Mouse (Mus musculus) neural tube, embryonic 15.5 days (tissue): ENCODE measurements around the gene Nos3. TPM values are rescaled to one million over a fixed set of nuclear protein-coding genes. Genes with fewer than 3 reads are reported as not detected.

Source experiments
- ATAC-seq: fragments of 200-750 bp; cut with Nextera tagmentation; 2 replicates; pipeline ENCODE4 v1.8.0; 2017; ENCODE audit warnings: mild to moderate bottlenecking, moderate TSS enrichment, moderate library complexity; ENCODE audit not compliant: low FRiP score
- H3K27ac ChIP-seq: fragments of 300-500 bp; sonication (generic); replicated peaks from 2 replicates; pipeline ENCODE4 v1.5.1; 2015; ENCODE audit warnings: mild to moderate bottlenecking, inconsistent platforms
- H3K27me3 ChIP-seq: fragments of 300-500 bp; sonication (generic); replicated peaks from 2 replicates; pipeline ENCODE4 v1.6.1; 2015; ENCODE audit warnings: inconsistent platforms
- H3K36me3 ChIP-seq: fragments of 300-500 bp; sonication (generic); 2 replicates; pipeline ENCODE4 v1.6.1; 2015; ENCODE audit warnings: inconsistent platforms
- H3K4me1 ChIP-seq: fragments of 300-500 bp; sonication (generic); 2 replicates; pipeline ENCODE4 v1.6.1; 2015; ENCODE audit warnings: inconsistent platforms
- H3K4me2 ChIP-seq: fragments of 300-500 bp; sonication (generic); 2 replicates; pipeline ENCODE4 v1.6.1; 2015; ENCODE audit warnings: inconsistent platforms, mild to moderate bottlenecking, moderate library complexity
- H3K4me3 ChIP-seq: fragments of 300-500 bp; sonication (generic); replicated peaks from 2 replicates; pipeline ENCODE4 v1.5.1; 2015; ENCODE audit warnings: mild to moderate bottlenecking, inconsistent platforms
- H3K9ac ChIP-seq: fragments of 300-500 bp; sonication (generic); replicated peaks from 2 replicates; pipeline ENCODE4 v1.6.1; 2015; ENCODE audit warnings: mild to moderate bottlenecking, inconsistent platforms
- H3K9me3 ChIP-seq: fragments of 300-500 bp; sonication (generic); replicated peaks from 2 replicates; pipeline ENCODE4 v1.6.1; 2016; ENCODE audit warnings: inconsistent platforms
- WGBS: fragments of 180-500 bp; shearing (Covaris S2); methylation state at CpG from one replicate; pipeline ENCODE4 v1.1.7; 2015; ENCODE audit warnings: mixed read lengths; 5-methylcytosine and 5-hydroxymethylcytosine counted together
- polyA plus RNA-seq: library from polyadenylated mRNA; unstranded; fragments of >200 nt; fragmentation: Nextera tagmentation; extraction: Ambion mirVana; gene quantifications from 2 replicates; pipeline ENCODE4 v1.2.1, GENCODE M21; 2015

Nos3 gene
- polyA plus RNA-seq, 1 experiment from 2014 or later = 9.3 TPM

DNA sequence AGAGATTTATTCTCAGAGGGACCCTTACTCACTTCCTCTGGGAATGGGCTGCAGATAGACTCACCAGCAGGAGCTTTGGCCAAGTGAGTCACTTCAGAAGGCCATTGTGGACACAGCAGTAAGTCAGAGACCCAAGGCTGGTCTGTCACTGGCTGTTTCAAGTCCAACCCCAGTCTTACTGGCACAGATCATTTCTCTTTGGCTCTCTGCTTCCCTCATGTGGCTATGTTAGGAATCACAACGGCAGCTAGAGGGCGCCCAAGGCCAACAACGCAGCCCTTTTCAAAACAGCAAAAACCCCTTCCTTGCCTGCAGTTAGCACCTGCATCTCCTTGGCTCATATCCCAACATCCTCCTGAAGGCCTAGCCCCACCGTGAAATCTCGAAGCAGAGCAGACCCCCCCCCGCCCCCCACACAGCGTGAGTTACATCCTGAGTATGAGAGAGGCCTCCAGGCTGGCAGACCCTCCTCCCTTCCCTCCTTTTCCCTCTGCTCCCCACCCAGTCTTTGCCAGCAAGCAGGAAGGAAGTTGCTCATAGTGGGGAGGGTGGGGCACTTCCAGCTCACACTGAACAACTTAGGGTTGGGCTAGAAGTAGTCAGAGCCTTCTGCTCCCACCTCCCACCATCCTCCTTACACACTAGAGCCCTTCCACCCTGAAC, 3.7 kb upstream of the Nos3 start:
- Histone ChIP-seq H3K36me3 (no peaks in the 10 kb centered on the region), H3K27me3 (no peaks in the 10 kb centered on the region), H3K4me3 (no peak overlapping the region), H3K9me3 (no peaks in the 10 kb centered on the region), H3K27ac (peak overlapping the region; percentile 41; the same call in 1 of the 2 replicates), H3K9ac (no peak overlapping the region), H3K4me1 (peaks cover 6% of the 10 kb centered on the region; the same call in 1 of the 2 replicates), H3K4me2 (no peak overlapping the region)
- peak; percentile 75 for ATAC-seq
- 0% methylated on average over 7 of the region's 7 CpGs for WGBS

DNA sequence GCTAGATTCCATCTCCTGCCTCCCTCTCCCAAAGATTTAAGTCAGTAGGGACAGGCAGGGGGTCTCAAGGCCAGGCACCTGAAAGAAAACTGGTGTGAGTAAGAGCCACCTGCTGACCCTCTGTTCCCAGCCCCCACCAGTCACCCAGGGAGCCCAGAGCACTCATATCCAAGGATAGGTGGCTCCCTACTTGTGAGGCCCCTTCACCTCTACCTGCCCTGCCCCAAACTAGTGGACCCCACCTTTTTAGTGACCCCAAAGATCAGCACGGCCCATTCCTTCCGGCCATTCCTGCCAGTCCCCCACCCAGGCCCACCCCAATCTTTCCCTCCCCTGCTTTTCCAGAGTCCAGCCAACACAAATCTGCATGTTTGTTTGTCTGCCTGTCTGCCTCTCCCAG, 1.1 kb upstream of the Nos3 start:
- Histone ChIP-seq H3K27me3 (no peaks in the 10 kb centered on the region), H3K9ac (no peak overlapping the region), H3K9me3 (no peaks in the 10 kb centered on the region), H3K4me2 (no peak overlapping the region), H3K27ac (no peak overlapping the region), H3K4me1 (peaks cover 6% of the 10 kb centered on the region; the same call in 1 of the 2 replicates), H3K36me3 (no peaks in the 10 kb centered on the region), H3K4me3 (no peak overlapping the region)
- no peak for ATAC-seq
- 85% methylated on average over 2 of the region's 2 CpGs for WGBS

DNA sequence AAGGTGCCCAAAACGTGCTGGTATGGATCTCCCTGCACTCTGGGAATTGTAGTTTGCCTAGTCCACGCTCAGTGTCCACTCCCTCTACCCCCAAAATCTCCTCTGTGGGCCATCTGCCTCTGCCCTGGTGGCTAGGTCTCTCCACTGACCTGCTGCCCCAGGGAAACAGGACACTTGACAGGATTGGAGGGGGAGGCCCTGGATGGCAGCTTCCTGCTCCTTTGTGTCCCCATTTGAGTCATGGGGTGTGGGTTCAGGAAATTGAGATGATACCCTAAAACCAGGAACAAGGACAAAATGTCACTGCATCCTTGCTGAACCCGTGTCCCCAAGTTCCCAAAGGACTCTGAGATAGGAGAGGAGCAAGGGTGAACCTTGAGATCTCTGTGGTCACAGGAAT, 549 bp upstream of the Nos3 start:
- Histone ChIP-seq H3K9me3 (no peaks in the 10 kb centered on the region), H3K36me3 (no peaks in the 10 kb centered on the region), H3K27ac (no peak overlapping the region), H3K4me1 (peaks cover 6% of the 10 kb centered on the region; the same call in 1 of the 2 replicates), H3K4me2 (no peak overlapping the region), H3K27me3 (no peaks in the 10 kb centered on the region), H3K4me3 (no peak overlapping the region), H3K9ac (no peak overlapping the region)
- ATAC-seq = no peak
- 66% methylated on average over 3 of the region's 3 CpGs for WGBS

DNA sequence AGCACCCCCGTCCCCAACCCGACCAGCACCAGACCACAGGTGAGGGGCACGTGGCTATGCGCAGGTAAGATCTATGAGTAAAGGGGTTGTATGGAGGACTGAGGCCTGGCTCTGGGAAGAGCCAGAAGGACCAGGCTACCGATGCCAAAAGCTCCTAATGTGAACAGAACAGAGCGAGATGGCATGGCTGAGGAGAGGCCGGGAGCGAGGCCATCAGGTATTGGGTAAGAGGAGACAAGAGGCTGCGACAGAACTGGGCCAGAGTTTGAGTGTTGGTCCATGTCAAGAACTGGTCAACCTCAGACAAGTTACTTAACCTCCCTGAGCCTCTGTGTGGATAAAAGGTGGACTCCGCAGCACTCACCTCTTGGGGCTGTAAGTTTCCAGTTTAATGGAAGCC, 353 bp downstream of the Nos3 start:
- peak overlapping the region; percentile 18; the same call in 1 of the 2 replicates for H3K4me3 ChIP-seq
- ATAC-seq = no peak
- H3K4me2 ChIP-seq = 0 out of 2 replicates have a peak overlapping the region, but pooled peaks have one; percentile 5
- no peaks in the 10 kb centered on the region for H3K27me3 ChIP-seq
- WGBS = 84% methylated on average over 10 of the region's 10 CpGs
- peaks cover 6% of the 10 kb centered on the region; the same call in 1 of the 2 replicates for H3K4me1 ChIP-seq
- H3K9ac ChIP-seq = no peak overlapping the region
- H3K36me3 ChIP-seq = no peaks in the 10 kb centered on the region
- no peaks in the 10 kb centered on the region for H3K9me3 ChIP-seq
- no peak overlapping the region for H3K27ac ChIP-seq

DNA sequence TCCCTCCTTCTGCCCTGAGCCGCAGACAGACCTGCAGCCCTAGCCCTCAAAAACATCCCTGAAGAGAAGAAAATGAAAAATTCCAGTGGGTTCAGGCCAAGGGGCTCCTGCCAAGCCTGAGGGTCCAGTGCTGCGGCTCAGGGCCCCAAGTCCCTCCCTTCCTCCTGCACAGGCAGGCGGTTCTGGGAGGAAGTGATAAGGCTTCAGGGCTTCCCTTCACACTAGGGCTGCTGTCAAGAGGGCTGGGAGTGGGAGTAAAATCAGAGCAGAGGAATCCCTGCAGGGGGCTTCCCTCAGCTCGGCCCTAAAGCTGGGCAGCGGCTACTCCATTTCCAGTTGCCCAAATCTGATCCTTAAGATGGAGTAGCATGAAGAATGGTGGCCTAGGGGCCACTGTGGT, 918 bp downstream of the Nos3 start:
- Histone ChIP-seq H3K9ac (no peak overlapping the region), H3K27me3 (no peaks in the 10 kb centered on the region), H3K27ac (no peak overlapping the region), H3K4me3 (no peak overlapping the region), H3K9me3 (no peaks in the 10 kb centered on the region), H3K4me2 (no peak overlapping the region), H3K4me1 (peaks cover 5% of the 10 kb centered on the region; the same call in 1 of the 2 replicates), H3K36me3 (no peaks in the 10 kb centered on the region)
- no peak for ATAC-seq
- WGBS = 48% methylated on average over 5 of the region's 5 CpGs

DNA sequence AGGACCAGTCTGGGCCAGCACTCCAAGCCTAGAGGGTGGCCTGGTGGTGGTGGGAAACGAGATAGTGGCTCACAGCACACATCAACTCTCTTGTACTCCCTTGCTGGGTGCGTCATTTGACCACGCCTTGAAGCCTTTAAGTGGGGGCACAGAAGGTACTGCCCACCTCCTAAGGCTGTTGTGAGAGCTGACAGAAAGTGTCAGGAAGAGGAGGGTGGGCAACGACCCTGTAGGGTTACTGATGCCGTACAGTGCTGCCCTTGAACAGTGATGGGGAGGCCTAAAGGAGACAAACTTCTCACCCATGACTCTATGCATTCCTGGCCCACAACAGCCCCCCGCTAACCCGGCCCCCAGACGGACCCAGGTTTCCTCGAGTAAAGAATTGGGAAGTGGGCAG, 1.8 kb downstream of the Nos3 start:
- Histone ChIP-seq H3K27me3 (no peaks in the 10 kb centered on the region), H3K9me3 (no peaks in the 10 kb centered on the region), H3K4me1 (no peaks in the 10 kb centered on the region), H3K27ac (no peak overlapping the region), H3K4me3 (no peak overlapping the region), H3K9ac (no peak overlapping the region), H3K4me2 (no peak overlapping the region), H3K36me3 (no peaks in the 10 kb centered on the region)
- WGBS = 85% methylated on average over 9 of the region's 9 CpGs
- no peak for ATAC-seq

DNA sequence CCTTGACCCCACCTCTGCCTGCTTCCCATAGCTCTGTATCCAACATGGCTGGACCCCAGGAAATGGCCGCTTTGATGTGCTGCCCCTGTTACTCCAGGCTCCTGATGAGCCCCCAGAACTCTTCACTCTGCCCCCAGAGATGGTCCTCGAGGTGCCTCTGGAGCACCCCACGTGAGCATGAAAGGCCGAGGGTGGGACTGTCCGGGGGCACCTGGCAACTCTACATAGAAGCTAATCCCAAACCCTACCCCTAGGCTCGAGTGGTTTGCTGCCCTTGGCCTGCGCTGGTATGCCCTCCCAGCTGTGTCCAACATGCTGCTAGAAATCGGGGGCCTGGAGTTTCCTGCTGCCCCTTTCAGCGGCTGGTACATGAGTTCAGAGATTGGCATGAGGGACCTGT, 5.2 kb downstream of the Nos3 start:
- Histone ChIP-seq H3K36me3 (no peaks in the 10 kb centered on the region), H3K4me2 (no peak overlapping the region), H3K9me3 (no peaks in the 10 kb centered on the region), H3K27ac (no peak overlapping the region), H3K4me3 (no peak overlapping the region), H3K27me3 (no peaks in the 10 kb centered on the region), H3K4me1 (no peaks in the 10 kb centered on the region), H3K9ac (no peak overlapping the region)
- ATAC-seq = no peak
- 89% methylated on average over 9 of the region's 9 CpGs for WGBS

DNA sequence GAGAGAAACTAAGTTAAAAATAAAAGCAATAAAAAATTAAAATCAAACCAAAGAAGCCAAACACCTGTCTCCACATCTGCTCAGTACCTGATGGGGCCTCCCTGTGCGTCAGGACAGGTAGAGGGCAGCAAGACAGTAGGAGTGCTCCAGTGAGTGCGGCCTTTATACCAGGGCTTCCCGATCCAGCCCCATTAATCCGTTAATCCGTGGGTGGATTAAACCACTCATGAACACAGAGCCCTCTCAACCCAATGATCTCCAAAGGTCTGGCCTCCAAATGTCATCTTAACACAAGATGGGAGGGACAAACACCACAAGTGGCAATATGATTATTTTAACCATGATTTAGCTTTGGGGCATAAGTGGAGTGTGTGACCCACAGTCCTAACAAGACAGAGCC, 9.2 kb downstream of the Nos3 start:
- Histone ChIP-seq H3K4me3 (no peak overlapping the region), H3K27ac (no peak overlapping the region), H3K4me1 (no peaks in the 10 kb centered on the region), H3K9ac (no peak overlapping the region), H3K9me3 (no peaks in the 10 kb centered on the region), H3K36me3 (no peaks in the 10 kb centered on the region), H3K27me3 (no peaks in the 10 kb centered on the region), H3K4me2 (no peak overlapping the region)
- WGBS = 75% methylated on average over 5 of the region's 5 CpGs
- no peak for ATAC-seq

DNA sequence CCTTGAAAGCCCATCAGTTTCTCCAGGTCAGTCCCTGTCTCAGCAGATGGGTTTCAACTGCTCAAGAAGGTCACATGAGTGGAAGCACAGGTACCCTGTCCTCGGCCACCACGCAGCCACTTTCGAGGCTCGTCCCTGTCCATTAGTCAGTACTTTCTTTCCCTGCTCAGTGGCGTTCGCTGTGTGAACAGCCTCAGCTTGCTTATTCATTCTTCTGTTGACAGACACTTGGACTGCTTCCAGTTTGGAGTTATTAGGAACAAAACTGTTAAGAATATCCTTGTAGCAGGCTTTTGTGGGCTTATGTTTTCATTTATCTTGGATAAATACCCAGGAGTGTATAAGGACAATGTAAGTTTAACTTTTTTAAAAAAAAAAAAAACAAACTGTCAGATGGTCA, 9.6 kb downstream of the Nos3 start:
- ATAC-seq = no peak
- 69% methylated on average over 6 of the region's 6 CpGs for WGBS

DNA sequence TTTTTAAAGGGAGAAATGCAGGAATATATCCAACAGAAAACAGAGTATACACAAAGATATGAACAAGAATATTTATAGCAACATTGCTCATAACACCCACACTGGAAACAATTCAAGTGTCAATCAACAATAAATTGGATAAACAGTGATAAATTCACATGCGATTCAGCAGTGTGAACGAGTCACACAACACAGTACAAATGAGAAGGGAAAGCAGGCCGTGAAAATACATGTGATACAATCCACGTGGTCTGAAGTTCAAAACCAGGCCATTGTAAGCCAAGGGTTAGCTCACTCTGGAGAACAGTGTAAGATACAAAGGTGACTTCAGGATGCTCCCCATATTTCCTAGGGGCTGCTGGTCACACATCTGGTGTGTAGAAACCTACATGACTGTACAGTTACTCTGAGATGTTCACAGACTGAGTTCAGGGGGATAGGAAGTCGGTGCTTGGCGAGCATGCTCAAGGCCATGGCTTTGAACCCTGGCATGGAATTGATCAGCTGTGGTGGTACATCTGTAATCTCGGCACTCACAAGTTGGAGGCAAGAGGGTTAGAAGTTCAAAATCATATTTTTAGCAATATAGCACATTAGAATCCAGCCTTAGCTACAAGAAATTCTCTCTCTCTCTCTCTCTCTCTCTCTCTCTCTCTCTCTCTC, 10.2 kb downstream of the Nos3 start:
- H3K9me3 ChIP-seq = no peaks in the 10 kb centered on the region
- H3K4me1 ChIP-seq = no peaks in the 10 kb centered on the region
- no peaks in the 10 kb centered on the region for H3K36me3 ChIP-seq
- no peak for ATAC-seq
- 87% methylated on average over 7 of the region's 7 CpGs for WGBS
- no peak overlapping the region for H3K4me2 ChIP-seq
- no peaks in the 10 kb centered on the region for H3K27me3 ChIP-seq
- H3K4me3 ChIP-seq = no peak overlapping the region
- no peak overlapping the region for H3K27ac ChIP-seq
- no peak overlapping the region for H3K9ac ChIP-seq

More for the DNA sequence above, 9.6 kb downstream of the Nos3 start:
- no peak overlapping the region for H3K4me3 ChIP-seq
- no peak overlapping the region for H3K4me2 ChIP-seq
- H3K9me3 ChIP-seq = no peaks in the 10 kb centered on the region
- no peaks in the 10 kb centered on the region for H3K27me3 ChIP-seq
- no peaks in the 10 kb centered on the region for H3K4me1 ChIP-seq
- H3K27ac ChIP-seq = no peak overlapping the region
- H3K36me3 ChIP-seq = no peaks in the 10 kb centered on the region
- no peak overlapping the region for H3K9ac ChIP-seq

DNA sequence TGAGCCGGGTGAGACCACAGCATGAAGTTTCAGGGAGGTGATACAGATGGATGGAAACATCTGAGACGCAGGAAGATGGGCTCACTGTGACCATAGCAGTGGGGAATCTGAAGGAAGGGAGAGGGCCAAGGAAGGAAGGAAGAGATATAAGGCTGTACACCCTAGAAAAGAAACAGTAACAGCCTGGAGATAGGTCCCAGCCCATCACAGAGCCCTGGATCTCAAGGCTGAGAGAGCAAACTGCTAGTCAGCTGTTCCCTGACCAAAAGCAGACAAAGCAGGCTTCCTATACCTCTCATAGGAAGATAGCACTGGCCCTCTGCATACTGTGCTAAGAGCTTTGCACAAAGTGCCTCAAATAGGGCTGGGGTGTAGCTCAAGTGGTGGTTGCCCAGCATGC, 14.1 kb downstream of the Nos3 start:
- Histone ChIP-seq H3K36me3 (no peaks in the 10 kb centered on the region), H3K4me1 (peaks cover 15% of the 10 kb centered on the region), H3K9ac (no peak overlapping the region), H3K4me2 (no peak overlapping the region), H3K27ac (no peak overlapping the region), H3K9me3 (no peaks in the 10 kb centered on the region), H3K4me3 (no peak overlapping the region), H3K27me3 (no peaks in the 10 kb centered on the region)
- ATAC-seq = no peak
- WGBS = 85% methylated on average over 2 of the region's 2 CpGs

DNA sequence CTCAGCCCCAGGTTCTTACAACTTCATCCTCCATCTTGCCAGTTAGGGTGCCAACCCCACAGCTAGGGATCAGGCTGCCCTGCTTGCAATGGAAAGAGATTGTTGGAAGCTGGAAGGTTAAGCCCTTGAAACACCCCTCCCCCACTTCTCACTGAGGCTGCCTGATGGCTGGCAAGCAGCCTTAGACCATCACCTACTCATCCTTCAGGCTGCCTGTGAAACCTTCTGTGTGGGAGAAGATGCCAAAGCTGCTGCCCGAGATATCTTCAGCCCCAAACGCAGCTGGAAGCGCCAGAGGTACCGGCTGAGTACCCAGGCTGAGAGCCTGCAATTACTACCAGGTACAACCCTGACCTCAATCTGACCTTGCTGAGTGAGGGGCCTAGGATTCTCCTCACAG, 14.9 kb downstream of the Nos3 start:
- Histone ChIP-seq H3K4me3 (no peak overlapping the region), H3K36me3 (no peaks in the 10 kb centered on the region), H3K9me3 (no peaks in the 10 kb centered on the region), H3K9ac (no peak overlapping the region), H3K4me1 (peaks cover 23% of the 10 kb centered on the region), H3K27ac (no peak overlapping the region), H3K27me3 (no peaks in the 10 kb centered on the region), H3K4me2 (no peak overlapping the region)
- WGBS = 72% methylated on average over 4 of the region's 4 CpGs
- ATAC-seq = no peak
